Mouse (Mus musculus) CH12.LX (cell line): ENCODE data around the gene Cpeb3.

Experiments
- CTCF ChIP-seq, 2 experiments: IDR thresholded peaks in 1 of 2; conservative IDR thresholded peaks in 1 of 2; 2 replicates each; pipeline ENCODE4 v1.5.1; 2011 to 2012; ENCODE audit warnings: low read depth in 2 of 2, low read length in 2 of 2, improper control_type of control experiment in 1 of 2, inconsistent platforms in 1 of 2, mild to moderate bottlenecking in 1 of 2, moderate library complexity in 1 of 2
- E2F4 ChIP-seq: IDR thresholded peaks from 2 replicates; pipeline ENCODE4 v1.6.1; 2011; ENCODE audit warnings: low read depth, low read length, improper control_type of control experiment; ENCODE audit not compliant: insufficient replicate concordance
- EP300 ChIP-seq: IDR thresholded peaks from 2 replicates; pipeline ENCODE4 v1.6.1; 2011; ENCODE audit warnings: low read length, improper control_type of control experiment
- GABPA ChIP-seq: IDR thresholded peaks from 2 replicates; pipeline ENCODE4 v1.6.1; 2012; ENCODE audit warnings: low read depth, low read length, improper control_type of control experiment, inconsistent platforms; ENCODE audit not compliant: insufficient replicate concordance
- JUN ChIP-seq: IDR thresholded peaks from 2 replicates; pipeline ENCODE4 v1.6.1; 2011; ENCODE audit warnings: low read depth, mild to moderate bottlenecking, low read length, improper control_type of control experiment, moderate library complexity; ENCODE audit not compliant: insufficient read depth
- MAZ ChIP-seq: IDR thresholded peaks from 2 replicates; pipeline ENCODE4 v1.6.1; 2012; ENCODE audit warnings: low read depth, mild to moderate bottlenecking, inconsistent platforms, low read length, improper control_type of control experiment, moderate library complexity
- POLR2A ChIP-seq: IDR thresholded peaks from 2 replicates; pipeline ENCODE4 v1.6.1; 2011; ENCODE audit warnings: low read depth, mild to moderate bottlenecking, improper control_type of control experiment, low read length
- ZKSCAN1 ChIP-seq: IDR thresholded peaks from 2 replicates; pipeline ENCODE4 v1.6.1; 2012; ENCODE audit warnings: low read depth, inconsistent platforms, low read length, improper control_type of control experiment, borderline replicate concordance

- no peak for TF ChIP-seq EP300
- TF ChIP-seq ZKSCAN1, result no peak
- TF ChIP-seq POLR2A, result no peak
- no peak for TF ChIP-seq CTCF (conservative IDR thresholded peaks at IDR 0.05 in 1 of 2, IDR thresholded peaks at IDR 0.05 in 1 of 2; ENCODE audit: low read depth in 2 of 2, low read length in 2 of 2)
- no peak for TF ChIP-seq MAZ
- no peak for TF ChIP-seq GABPA
- TF ChIP-seq E2F4, result no peak
- no peak for TF ChIP-seq JUN
Measured at GRCm38 (mm10) chr19:37211416-37211815, 3.0 kb upstream of the Cpeb3 start.
